Mouse (Mus musculus) E14TG2a.4 (cell line): Measurements from ENCODE around the gene Qrich2.

Source experiments
- H3K27me3 ChIP-seq: 2 replicates; pipeline ENCODE4 v1.6.1; 2014; ENCODE audit warnings: low read length, control low read depth; ENCODE audit not compliant: insufficient read depth
- H3K36me3 ChIP-seq: 2 replicates; pipeline ENCODE4 v1.6.1; 2014; ENCODE audit warnings: low read length, control low read depth; ENCODE audit not compliant: insufficient read depth
- H3K4me1 ChIP-seq: replicated peaks from 2 replicates; pipeline ENCODE4 v1.6.1; 2014; ENCODE audit warnings: low read depth, low read length, control low read depth
- H3K4me3 ChIP-seq: replicated peaks from 2 replicates; pipeline ENCODE4 v1.5.1; 2014; ENCODE audit warnings: mild to moderate bottlenecking, low read length
- H3K9me3 ChIP-seq: 2 replicates; pipeline ENCODE4 v1.6.1; 2014; ENCODE audit warnings: low read length, control low read depth
- CTCF ChIP-seq: conservative IDR thresholded peaks from 2 replicates; pipeline ENCODE4 v1.5.1; 2014; ENCODE audit warnings: low read length
- NANOG ChIP-seq: IDR thresholded peaks from 2 replicates; pipeline ENCODE4 v1.6.1; 2014; ENCODE audit warnings: borderline replicate concordance, low read length, mixed read lengths
- POU5F1 ChIP-seq: IDR thresholded peaks from 2 replicates; pipeline ENCODE4 v1.6.1; 2014; ENCODE audit warnings: low read length, borderline replicate concordance

The Qrich2 gene

DNA sequence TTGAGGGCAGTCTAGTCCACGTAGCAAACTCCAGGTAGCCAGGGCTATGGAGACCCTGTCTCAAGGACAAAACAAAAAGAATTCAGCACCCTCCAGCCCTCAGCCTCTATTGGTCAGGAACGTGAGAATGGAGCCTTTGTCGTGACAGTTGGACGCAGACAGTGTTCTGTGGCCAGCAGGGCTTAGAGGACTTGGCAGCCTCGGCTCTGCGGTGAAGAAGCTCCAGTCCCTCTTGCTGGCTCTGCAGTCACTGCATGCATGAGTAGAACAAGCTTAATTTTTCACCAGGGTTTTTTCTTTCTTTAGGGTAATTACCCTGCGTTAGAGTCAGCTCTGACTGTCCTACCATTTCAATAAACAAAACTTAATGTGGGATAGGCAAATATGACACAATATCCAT is 15.7 kb upstream of the Qrich2 start:
- H3K27me3 ChIP-seq: no peaks in the 10 kb centered on the region
- peaks cover 77% of the 10 kb centered on the region for H3K4me1 ChIP-seq
- no peaks in the 10 kb centered on the region for H3K9me3 ChIP-seq
- H3K36me3 ChIP-seq: peaks cover 96% of the 10 kb centered on the region
- no peak overlapping the region for H3K4me3 ChIP-seq
- TF ChIP-seq CTCF (no peak), POU5F1 (no peak), NANOG (no peak)

- no peaks in the 10 kb centered on the region for H3K9me3 ChIP-seq
- TF ChIP-seq CTCF: no peak
- TF ChIP-seq POU5F1: no peak
- TF ChIP-seq NANOG: no peak
- peaks cover 96% of the 10 kb centered on the region for H3K36me3 ChIP-seq
- H3K27me3 ChIP-seq: no peaks in the 10 kb centered on the region
- no peak overlapping the region for H3K4me3 ChIP-seq
- H3K4me1 ChIP-seq: peaks cover 77% of the 10 kb centered on the region
Observed at GRCm38 (mm10) chr11:116480975-116481374, 14.9 kb upstream of the Qrich2 start.

DNA sequence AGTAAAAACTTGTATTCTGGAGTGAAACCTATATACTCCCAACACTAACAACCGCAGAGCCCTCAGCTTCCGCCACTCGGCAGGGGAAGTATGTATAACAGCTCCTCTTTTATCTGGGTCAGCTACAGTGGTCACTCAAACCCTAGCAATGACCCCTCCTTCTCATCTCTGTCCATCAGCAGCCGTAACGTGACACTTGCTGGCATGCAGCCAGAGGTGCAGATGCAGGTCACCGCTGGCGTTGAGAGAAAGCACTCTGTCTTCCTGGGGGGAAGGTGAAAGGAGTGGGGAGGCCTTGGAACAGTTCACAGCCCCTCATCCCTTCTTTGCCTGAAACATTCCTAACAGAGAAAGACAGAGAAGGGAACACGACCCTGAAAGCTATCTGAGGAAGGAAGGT is 13.8 kb upstream of the Qrich2 start:
- peaks cover 96% of the 10 kb centered on the region for H3K36me3 ChIP-seq
- no peak overlapping the region for H3K4me3 ChIP-seq

GRCm38 (mm10) chr11:116478978-116479377 is 12.9 kb upstream of the Qrich2 start:
- no peaks in the 10 kb centered on the region for H3K27me3 ChIP-seq
- H3K9me3 ChIP-seq: no peaks in the 10 kb centered on the region
- H3K4me1 ChIP-seq: peaks cover 69% of the 10 kb centered on the region
- no peak for TF ChIP-seq NANOG
- TF ChIP-seq POU5F1: no peak
- no peak for TF ChIP-seq CTCF
- H3K36me3 ChIP-seq: peaks cover 97% of the 10 kb centered on the region
- no peak overlapping the region for H3K4me3 ChIP-seq

More for the DNA sequence above, 13.8 kb upstream of the Qrich2 start:
- TF ChIP-seq NANOG (no peak), POU5F1 (no peak), CTCF (no peak)
- H3K27me3 ChIP-seq: no peaks in the 10 kb centered on the region
- H3K4me1 ChIP-seq: peaks cover 76% of the 10 kb centered on the region
- H3K9me3 ChIP-seq: no peaks in the 10 kb centered on the region

DNA sequence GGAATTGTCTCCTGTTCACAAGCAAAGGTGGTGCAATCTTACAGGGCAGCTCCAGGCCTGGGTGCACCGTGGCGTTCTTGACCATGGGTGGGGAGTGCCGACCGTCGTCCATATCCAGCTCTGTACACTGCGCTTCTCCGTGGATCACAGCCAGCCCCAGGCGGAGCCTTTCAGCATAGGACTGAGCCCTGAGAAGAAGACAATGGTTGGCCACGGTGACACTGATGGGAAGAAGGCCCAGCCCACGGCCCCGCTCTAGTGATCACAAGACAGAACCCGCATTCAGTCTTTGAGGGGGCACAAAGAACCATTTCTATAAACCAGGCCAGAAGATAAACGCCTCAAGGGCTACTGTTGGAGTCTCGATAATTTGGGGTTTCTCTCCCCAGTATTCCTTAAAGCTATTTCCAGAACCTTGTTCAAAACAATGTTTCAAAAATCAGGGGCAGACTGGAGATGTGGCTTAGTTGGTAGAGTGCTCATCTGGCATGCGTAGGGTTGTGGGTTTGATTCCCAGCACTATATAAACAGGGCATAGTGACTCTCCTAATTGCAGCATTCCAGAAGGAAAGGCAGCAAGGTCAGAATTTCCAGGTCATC is 11.2 kb upstream of the Qrich2 start:
- peaks cover 100% of the 10 kb centered on the region for H3K36me3 ChIP-seq

DNA sequence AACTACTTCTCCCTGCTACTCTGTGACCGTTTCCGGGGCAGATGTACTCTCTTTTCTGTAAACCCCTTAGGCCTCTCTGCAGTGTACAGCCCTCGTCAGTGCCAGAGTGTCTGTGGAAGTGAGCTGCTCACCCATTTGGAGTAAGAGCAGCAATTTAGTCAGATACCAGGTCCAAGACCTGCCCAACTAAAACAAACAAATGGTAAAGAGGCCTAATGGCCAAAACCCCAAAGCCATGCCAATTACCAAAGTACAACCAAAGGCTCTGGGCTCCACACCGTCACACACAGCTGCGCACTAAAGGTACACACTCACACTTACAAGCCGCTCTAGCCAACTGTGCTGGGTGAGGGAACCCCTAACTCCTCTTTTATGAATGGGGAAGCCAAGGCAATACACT is 10.7 kb upstream of the Qrich2 start:
- H3K4me1 ChIP-seq: peaks cover 74% of the 10 kb centered on the region
- H3K9me3 ChIP-seq: no peaks in the 10 kb centered on the region
- TF ChIP-seq NANOG: no peak
- no peak for TF ChIP-seq POU5F1
- TF ChIP-seq CTCF: no peak
- no peak overlapping the region for H3K4me3 ChIP-seq
- H3K27me3 ChIP-seq: no peaks in the 10 kb centered on the region
- H3K36me3 ChIP-seq: peaks cover 100% of the 10 kb centered on the region

More for the DNA sequence above, 11.2 kb upstream of the Qrich2 start:
- H3K9me3 ChIP-seq: no peaks in the 10 kb centered on the region
- H3K27me3 ChIP-seq: no peaks in the 10 kb centered on the region
- H3K4me1 ChIP-seq: peaks cover 75% of the 10 kb centered on the region
- no peak for TF ChIP-seq NANOG
- no peak for TF ChIP-seq POU5F1
- no peak for TF ChIP-seq CTCF
- no peak overlapping the region for H3K4me3 ChIP-seq

- Histone ChIP-seq H3K9me3 (no peaks in the 10 kb centered on the region), H3K4me1 (peaks cover 71% of the 10 kb centered on the region), H3K27me3 (no peaks in the 10 kb centered on the region), H3K36me3 (peaks cover 100% of the 10 kb centered on the region), H3K4me3 (no peak overlapping the region)
- TF ChIP-seq NANOG: no peak
- no peak for TF ChIP-seq CTCF
- no peak for TF ChIP-seq POU5F1
Observed at GRCm38 (mm10) chr11:116476041-116476440, 10.0 kb upstream of the Qrich2 start.

DNA sequence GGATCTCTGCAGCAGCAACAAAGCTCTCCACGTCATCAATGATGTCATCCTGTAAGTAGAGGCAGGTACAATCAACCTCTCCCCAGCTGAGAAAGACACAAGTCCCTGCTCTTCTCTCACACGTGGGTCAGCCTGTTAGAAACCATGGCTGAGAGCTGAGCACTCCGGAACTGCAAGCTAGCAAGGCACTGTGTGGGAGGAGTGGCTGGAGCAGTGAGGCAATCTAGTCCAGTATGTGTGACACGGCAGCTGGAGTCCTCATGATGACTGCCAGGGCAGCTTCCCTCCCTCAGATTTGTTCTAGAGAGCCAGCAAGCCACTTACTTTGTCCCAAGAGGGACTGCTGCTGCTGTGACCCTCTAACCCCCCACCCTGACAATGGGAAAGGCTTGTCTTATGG is 6.2 kb upstream of the Qrich2 start:
- H3K4me3 ChIP-seq: no peak overlapping the region
- no peak for TF ChIP-seq CTCF
- no peak for TF ChIP-seq POU5F1
- TF ChIP-seq NANOG: no peak
- H3K36me3 ChIP-seq: peaks cover 78% of the 10 kb centered on the region
- peaks cover 59% of the 10 kb centered on the region for H3K4me1 ChIP-seq
- H3K27me3 ChIP-seq: no peaks in the 10 kb centered on the region
- H3K9me3 ChIP-seq: no peaks in the 10 kb centered on the region

DNA sequence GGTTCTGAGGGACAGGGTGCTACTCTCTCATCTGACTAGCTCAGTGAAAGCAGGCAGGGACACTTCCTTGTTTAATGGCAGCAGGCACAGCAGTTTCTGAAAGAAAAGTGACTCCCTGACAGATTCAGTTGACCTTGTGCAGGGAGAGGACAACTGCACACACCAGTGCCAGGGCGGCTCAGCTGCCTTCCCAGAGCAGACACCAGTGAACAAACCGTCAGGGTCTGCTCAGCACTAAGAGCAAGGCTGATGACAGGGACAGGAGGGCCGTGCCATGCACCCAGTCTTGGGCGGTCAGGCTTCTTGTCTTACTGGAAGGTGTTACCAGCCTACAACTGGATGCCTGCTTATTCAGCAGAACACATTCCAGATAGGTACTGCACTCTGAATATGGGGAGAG is 4.9 kb upstream of the Qrich2 start:
- TF ChIP-seq NANOG (no peak), CTCF (no peak), POU5F1 (no peak)
- Histone ChIP-seq H3K36me3 (peaks cover 64% of the 10 kb centered on the region), H3K4me3 (no peak overlapping the region), H3K9me3 (no peaks in the 10 kb centered on the region), H3K4me1 (peaks cover 51% of the 10 kb centered on the region), H3K27me3 (no peaks in the 10 kb centered on the region)
